Mouse (Mus musculus) limb, embryonic 12.5 days (tissue): ENCODE data around the gene Gja8. TPM values are rescaled to one million over a fixed set of nuclear protein-coding genes. Genes with fewer than 3 reads are reported as not detected.
A peak's percentile ranks its signal among the peaks of the same experiment; 100 is the strongest.

ENCODE experiments used
- ATAC-seq: fragments of 200-750 bp; cut with Nextera tagmentation; 2 replicates; pipeline ENCODE4 v1.8.0; 2017; ENCODE audit warnings: low read depth, moderate TSS enrichment; ENCODE audit not compliant: insufficient number of reproducible peaks, insufficient read depth, low FRiP score, low TSS enrichment
- H3K27ac ChIP-seq: fragments of 300-500 bp; sonication (generic); 2 replicates; pipeline ENCODE4 v1.5.1; 2016; ENCODE audit warnings: mild to moderate bottlenecking, moderate library complexity
- H3K27me3 ChIP-seq: fragments of 300-500 bp; sonication (generic); 2 replicates; pipeline ENCODE4 v1.6.1; 2016; ENCODE audit warnings: mild to moderate bottlenecking, moderate library complexity
- H3K36me3 ChIP-seq: fragments of 300-500 bp; sonication (generic); 2 replicates; pipeline ENCODE4 v1.6.1; 2016; ENCODE audit warnings: mild to moderate bottlenecking, moderate library complexity
- H3K4me1 ChIP-seq: fragments of 300-500 bp; sonication (generic); replicated peaks from 2 replicates; pipeline ENCODE4 v1.6.1; 2016
- H3K4me2 ChIP-seq: fragments of 300-500 bp; sonication (generic); 2 replicates; pipeline ENCODE4 v1.6.1; 2016; ENCODE audit warnings: mild to moderate bottlenecking, moderate library complexity
- H3K4me3 ChIP-seq: fragments of 300-500 bp; sonication (generic); replicated peaks from 2 replicates; pipeline ENCODE4 v1.5.1; 2016; ENCODE audit warnings: mild to moderate bottlenecking
- H3K9ac ChIP-seq: fragments of 300-500 bp; sonication (generic); replicated peaks from 2 replicates; pipeline ENCODE4 v1.6.1; 2016; ENCODE audit warnings: mild to moderate bottlenecking, moderate library complexity
- H3K9me3 ChIP-seq: fragments of 300-500 bp; sonication (generic); 2 replicates; pipeline ENCODE4 v1.6.1; 2016; ENCODE audit warnings: mild to moderate bottlenecking, moderate library complexity
- WGBS: fragments of 180-500 bp; shearing (Covaris S2); methylation state at CpG from one replicate; pipeline ENCODE4 v1.1.7; 2016; 5-methylcytosine and 5-hydroxymethylcytosine counted together
- polyA plus RNA-seq: library from polyadenylated mRNA; unstranded; fragments of >200 nt; fragmentation: Nextera tagmentation; extraction: Ambion mirVana; gene quantifications from 2 replicates; pipeline ENCODE4 v1.2.1, GENCODE M21; 2016

The Gja8 gene
- polyA plus RNA-seq, result not detected in 2 replicates

DNA sequence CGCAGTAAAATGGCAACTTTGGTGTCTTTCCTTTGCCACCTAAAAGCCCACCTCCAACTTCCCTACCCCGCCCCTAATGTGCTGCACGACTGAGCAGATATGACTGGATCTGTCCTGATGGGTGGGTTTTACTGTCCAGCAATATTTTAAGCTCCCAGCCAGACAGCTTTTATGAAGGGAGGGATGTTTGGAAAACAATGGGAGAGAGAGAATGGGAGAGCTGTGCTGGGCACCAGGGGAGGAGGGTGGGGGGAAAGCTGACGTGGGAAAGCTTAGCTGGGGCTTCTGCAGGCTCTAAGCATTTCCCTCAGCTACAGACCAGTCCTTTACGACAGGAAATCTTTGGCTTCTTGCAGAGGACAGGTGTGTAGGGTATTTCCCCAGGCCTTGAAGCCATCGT lies at the start of gene Gja8:
Gene Gja8 (minus strand): TSS at position 101 of the 400 bp plus-strand sequence.
- no peak within 1 kb of the TSS for H3K9ac ChIP-seq
- H3K27me3 ChIP-seq, result peaks cover 79% of the 10 kb centered on the region
- no peak within 1 kb of the TSS for H3K4me2 ChIP-seq
- WGBS, result 55% methylated on average over 6 of the region's 6 CpGs
- no peak within 1 kb of the TSS for H3K27ac ChIP-seq
- H3K36me3 ChIP-seq, result no peaks in the 10 kb centered on the region
- H3K9me3 ChIP-seq, result no peaks in the 10 kb centered on the region
- H3K4me3 ChIP-seq, result no peak within 1 kb of the TSS
- peaks cover 7% of the 10 kb centered on the region for H3K4me1 ChIP-seq
- ATAC-seq, result no peak

GRCm38 (mm10) chr3:96974467-96974866 lies 48.6 kb upstream of the Gja8 start:
- Histone ChIP-seq H3K9me3 (no peaks in the 10 kb centered on the region), H3K36me3 (no peaks in the 10 kb centered on the region), H3K4me2 (no peak overlapping the region), H3K27ac (no peak overlapping the region), H3K4me3 (no peak overlapping the region), H3K4me1 (no peaks in the 10 kb centered on the region), H3K27me3 (no peaks in the 10 kb centered on the region), H3K9ac (no peak overlapping the region)
- WGBS, result 92% methylated on average over 7 of the region's 7 CpGs
- no peak for ATAC-seq

DNA sequence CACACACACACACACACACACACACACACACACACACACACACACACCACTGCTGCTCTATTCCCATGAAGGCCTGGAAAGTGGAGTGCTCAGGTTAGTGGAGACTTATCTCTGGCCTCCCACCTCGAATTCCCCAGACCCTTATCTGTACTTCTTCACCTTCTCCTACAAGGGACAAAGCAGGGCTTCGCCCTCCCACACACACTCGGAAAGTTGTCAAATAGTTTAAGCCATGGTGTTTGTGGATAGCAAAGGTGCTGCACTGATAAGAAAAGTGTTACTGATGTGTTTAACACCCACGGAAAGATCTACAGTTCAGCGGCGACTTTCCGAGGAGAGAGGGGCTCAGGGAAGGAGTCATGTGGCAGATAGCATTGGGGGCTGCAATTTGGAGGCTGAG lies 45.2 kb upstream of the Gja8 start:
- Histone ChIP-seq H3K9me3 (no peaks in the 10 kb centered on the region), H3K9ac (no peak overlapping the region), H3K4me3 (no peak overlapping the region), H3K4me2 (no peak overlapping the region), H3K27ac (no peak overlapping the region), H3K36me3 (no peaks in the 10 kb centered on the region), H3K4me1 (no peaks in the 10 kb centered on the region), H3K27me3 (0 out of 2 replicates have a peak, but pooled peaks cover 3% of the 10 kb centered on the region)
- WGBS, result 30% methylated on average over 7 of the region's 7 CpGs
- ATAC-seq, result no peak

DNA sequence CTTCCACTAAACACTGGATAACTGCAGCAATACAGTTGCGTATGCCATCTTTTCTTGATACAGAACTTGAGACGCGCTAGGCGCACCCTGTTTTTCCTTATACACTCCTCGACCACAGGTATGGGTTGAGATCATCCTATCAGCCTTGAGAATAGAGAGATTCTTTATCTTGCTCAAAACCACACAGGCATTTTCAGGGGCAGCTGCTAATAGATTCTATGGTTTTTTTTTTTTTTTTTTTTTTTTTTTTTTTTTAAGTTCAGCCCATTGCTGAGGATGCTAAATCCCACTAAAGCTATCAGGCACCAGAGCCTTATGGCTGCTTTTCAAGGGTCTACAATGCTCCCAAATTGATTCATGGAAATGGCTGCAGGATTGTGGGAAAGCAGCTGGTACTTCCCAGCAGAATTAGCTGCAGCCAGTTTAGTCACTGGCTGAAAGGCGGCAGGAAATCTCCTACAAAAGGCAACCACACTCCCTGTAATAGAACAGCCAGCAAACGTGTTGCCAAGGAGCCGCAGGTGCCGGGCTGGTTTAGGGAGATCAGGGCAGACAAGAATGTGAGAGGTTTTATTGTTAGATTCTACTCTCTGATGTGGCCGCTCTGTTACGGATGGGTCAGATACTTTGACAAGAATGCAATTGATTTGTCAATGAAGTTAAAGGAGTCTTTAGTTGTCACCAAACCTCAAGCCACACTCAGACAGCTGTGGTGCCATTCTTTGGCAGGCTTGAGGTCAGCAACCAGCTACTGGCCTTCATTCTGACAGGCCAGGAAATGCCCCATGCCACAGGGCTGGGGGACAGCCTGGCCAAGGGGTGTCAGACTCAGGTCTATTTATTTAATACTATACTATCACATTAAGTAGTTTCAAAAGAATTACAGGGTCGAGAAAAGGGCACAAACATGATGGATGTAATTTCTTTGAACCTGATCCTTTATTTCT lies 37.5 kb upstream of the Gja8 start:
- H3K27ac ChIP-seq, result no peak overlapping the region
- no peak for ATAC-seq
- no peak overlapping the region for H3K4me2 ChIP-seq
- H3K27me3 ChIP-seq, result 0 out of 2 replicates have a peak, but pooled peaks cover 3% of the 10 kb centered on the region
- no peaks in the 10 kb centered on the region for H3K9me3 ChIP-seq
- no peak overlapping the region for H3K4me3 ChIP-seq
- WGBS, result 72% methylated on average over 12 of the region's 12 CpGs
- no peaks in the 10 kb centered on the region for H3K36me3 ChIP-seq
- no peak overlapping the region for H3K9ac ChIP-seq
- peaks cover 5% of the 10 kb centered on the region; the same call in 1 of the 2 replicates for H3K4me1 ChIP-seq

DNA sequence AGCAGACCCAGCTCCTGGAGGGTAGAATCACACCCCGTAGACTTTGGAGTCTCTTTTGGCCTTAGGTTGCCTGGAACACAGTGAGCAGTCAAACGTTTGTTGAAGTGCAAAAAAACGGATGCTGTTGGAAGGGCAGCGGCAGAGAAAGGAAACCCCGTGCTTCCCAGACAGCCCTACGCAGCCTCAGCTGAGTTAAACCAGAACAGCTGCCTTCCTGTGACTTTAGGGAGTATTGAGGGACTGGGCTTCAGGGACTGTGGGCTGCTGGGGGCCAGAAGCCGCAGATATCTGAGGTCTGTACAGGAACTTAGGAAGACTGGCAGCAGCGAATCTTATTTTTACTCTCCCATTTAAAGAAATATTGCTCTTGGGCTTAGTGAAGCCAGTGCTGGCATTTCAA lies 34.8 kb upstream of the Gja8 start:
- H3K9ac ChIP-seq, result no peak overlapping the region
- no peaks in the 10 kb centered on the region for H3K27me3 ChIP-seq
- no peak for ATAC-seq
- H3K4me1 ChIP-seq, result peaks cover 5% of the 10 kb centered on the region; the same call in 1 of the 2 replicates
- 37% methylated on average over 8 of the region's 8 CpGs for WGBS
- H3K4me3 ChIP-seq, result no peak overlapping the region
- H3K36me3 ChIP-seq, result no peaks in the 10 kb centered on the region
- H3K9me3 ChIP-seq, result no peaks in the 10 kb centered on the region
- H3K27ac ChIP-seq, result 0 out of 2 replicates have a peak overlapping the region, but pooled peaks have one; percentile 24
- peak overlapping the region; percentile 10; the same call in 1 of the 2 replicates for H3K4me2 ChIP-seq

DNA sequence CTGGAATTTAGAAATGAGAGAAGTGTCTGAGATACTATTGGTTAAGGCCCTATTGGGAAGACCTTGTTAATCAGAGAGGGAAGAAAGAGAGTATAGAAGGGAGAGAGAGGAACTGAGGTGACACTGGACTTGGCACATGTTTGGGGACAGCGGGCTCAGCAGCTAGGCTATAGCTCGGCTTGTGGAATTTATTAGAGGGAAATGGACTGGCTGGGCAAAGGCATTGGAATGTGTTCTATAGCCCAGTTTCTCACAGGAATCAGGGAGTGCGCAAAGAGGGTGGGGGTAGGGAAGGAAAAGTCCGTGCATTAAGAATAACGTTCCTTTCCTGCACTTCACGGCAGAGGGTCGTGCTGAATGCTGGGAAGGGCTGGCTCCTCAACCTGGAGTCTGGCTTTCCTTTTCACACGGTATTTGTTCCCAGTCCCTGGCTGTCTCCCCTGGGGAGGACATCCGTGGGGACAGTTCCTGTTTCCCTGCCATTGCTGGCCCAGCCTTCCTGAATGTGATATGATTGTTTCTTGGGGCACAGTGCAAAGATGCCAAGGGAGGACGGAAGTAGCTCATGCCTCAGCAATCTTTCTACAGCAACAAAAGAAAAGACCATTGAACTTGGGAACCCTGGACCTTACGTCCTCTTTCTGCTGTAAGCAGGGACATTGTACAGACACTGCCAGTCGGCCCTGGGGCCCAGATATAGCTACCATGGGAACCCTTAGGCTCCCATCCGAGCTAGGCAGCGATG lies 27.8 kb upstream of the Gja8 start:
- H3K4me1 ChIP-seq, result peaks cover 7% of the 10 kb centered on the region
- WGBS, result 51% methylated on average over 14 of the region's 14 CpGs
- no peak overlapping the region for H3K27ac ChIP-seq
- no peaks in the 10 kb centered on the region for H3K9me3 ChIP-seq
- no peak overlapping the region for H3K4me3 ChIP-seq
- H3K4me2 ChIP-seq, result peak overlapping the region; percentile 33
- no peaks in the 10 kb centered on the region for H3K36me3 ChIP-seq
- H3K9ac ChIP-seq, result no peak overlapping the region
- ATAC-seq, result no peak
- H3K27me3 ChIP-seq, result 0 out of 2 replicates have a peak, but pooled peaks cover 4% of the 10 kb centered on the region

DNA sequence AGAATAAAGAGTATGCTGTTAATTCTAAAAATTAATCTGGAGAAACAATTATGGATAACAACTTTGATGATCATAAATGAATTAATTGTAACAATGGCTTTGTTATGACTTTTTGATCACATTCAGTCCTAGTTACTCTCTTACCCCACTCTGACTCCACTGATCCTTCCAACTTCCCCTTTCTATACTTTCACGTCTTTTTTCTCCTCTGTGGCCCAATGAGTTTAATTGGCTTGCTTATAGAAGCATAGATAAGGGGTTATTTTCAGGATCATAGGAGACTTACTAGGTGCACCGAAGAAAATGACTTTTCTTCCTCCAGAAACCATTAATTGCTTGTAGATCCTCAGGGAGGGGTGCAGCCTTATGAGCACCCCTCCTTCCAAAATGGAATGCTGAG lies 16.9 kb upstream of the Gja8 start:
- no peak for ATAC-seq
- 86% methylated on average over 2 of the region's 2 CpGs for WGBS
- 0 out of 2 replicates have a peak, but pooled peaks cover 5% of the 10 kb centered on the region for H3K9me3 ChIP-seq
- no peak overlapping the region for H3K27ac ChIP-seq
- no peaks in the 10 kb centered on the region for H3K27me3 ChIP-seq
- no peaks in the 10 kb centered on the region for H3K36me3 ChIP-seq
- H3K4me2 ChIP-seq, result no peak overlapping the region
- H3K9ac ChIP-seq, result no peak overlapping the region
- no peak overlapping the region for H3K4me3 ChIP-seq
- H3K4me1 ChIP-seq, result peaks cover 3% of the 10 kb centered on the region

DNA sequence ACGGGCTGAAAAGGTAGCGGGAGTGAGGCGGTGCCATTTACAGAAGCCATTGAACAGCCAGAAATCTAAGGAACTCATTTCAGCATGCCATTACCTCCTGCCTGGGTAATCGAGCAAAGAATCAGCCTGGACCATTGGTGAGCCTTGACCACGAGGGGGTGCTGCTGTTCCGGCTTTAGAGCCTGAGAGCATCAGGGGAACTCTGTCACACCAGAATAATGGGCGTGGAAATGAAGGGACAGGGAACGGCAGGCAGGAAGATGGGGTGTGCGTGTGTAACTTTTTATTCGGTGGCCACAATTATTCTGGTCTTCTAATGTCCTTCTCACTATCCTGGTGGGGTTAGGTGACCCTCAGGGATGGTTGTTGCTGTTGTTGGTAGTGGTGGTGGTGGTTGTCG lies 12.9 kb upstream of the Gja8 start:
- H3K9ac ChIP-seq, result no peak overlapping the region
- H3K4me3 ChIP-seq, result no peak overlapping the region
- peak overlapping the region; percentile 40 for H3K4me2 ChIP-seq
- H3K4me1 ChIP-seq, result peaks cover 11% of the 10 kb centered on the region
- H3K36me3 ChIP-seq, result no peaks in the 10 kb centered on the region
- H3K27ac ChIP-seq, result no peak overlapping the region
- 11% methylated on average over 11 of the region's 11 CpGs for WGBS
- ATAC-seq, result no peak
- H3K9me3 ChIP-seq, result 0 out of 2 replicates have a peak, but pooled peaks cover 5% of the 10 kb centered on the region
- H3K27me3 ChIP-seq, result peaks cover 31% of the 10 kb centered on the region

- ATAC-seq, result peak; percentile 54; the same call in 1 of the 2 replicates
- no peak overlapping the region for H3K4me3 ChIP-seq
- no peaks in the 10 kb centered on the region for H3K36me3 ChIP-seq
- H3K4me1 ChIP-seq, result peaks cover 20% of the 10 kb centered on the region
- 0 out of 2 replicates have a peak overlapping the region, but pooled peaks have one; percentile 7 for H3K27ac ChIP-seq
- peaks cover 35% of the 10 kb centered on the region for H3K27me3 ChIP-seq
- no peak overlapping the region for H3K4me2 ChIP-seq
- H3K9ac ChIP-seq, result no peak overlapping the region
- 5% methylated on average over 5 of the region's 5 CpGs for whole genome bisulfite sequencing
- H3K9me3 ChIP-seq, result no peaks in the 10 kb centered on the region
These were observed 11.8 kb upstream of the Gja8 start for GRCm38 (mm10) chr3:96937606-96938005.

GRCm38 (mm10) chr3:96936241-96936640 lies 10.4 kb upstream of the Gja8 start:
- WGBS, result 8% methylated on average over 6 of the region's 6 CpGs
- no peak overlapping the region for H3K4me2 ChIP-seq
- H3K9me3 ChIP-seq, result no peaks in the 10 kb centered on the region
- H3K27ac ChIP-seq, result no peak overlapping the region
- no peak overlapping the region for H3K4me3 ChIP-seq
- no peak overlapping the region for H3K9ac ChIP-seq
- H3K27me3 ChIP-seq, result peaks cover 41% of the 10 kb centered on the region
- ATAC-seq, result no peak
- peaks cover 25% of the 10 kb centered on the region for H3K4me1 ChIP-seq
- no peaks in the 10 kb centered on the region for H3K36me3 ChIP-seq

DNA sequence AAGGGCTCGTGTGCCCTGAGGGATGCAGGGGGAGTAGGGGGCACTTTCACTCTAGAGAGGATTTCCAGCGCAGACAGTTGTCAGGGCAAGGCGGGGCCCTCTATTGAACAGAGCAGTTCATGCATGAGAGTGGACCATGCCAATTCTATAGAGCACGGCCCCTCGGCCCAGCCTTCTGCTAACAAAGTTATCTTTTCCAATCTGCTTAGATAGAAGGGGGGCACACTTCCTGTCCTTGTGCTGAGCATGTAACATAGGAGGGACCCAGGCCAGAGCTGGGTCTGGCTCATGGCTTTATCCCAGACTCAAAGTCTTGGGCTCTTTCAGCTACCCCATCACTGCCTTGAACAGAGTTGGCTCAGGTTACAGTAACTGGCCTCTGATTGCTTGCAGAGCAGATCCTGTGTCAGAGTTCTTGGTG lies 5.5 kb upstream of the Gja8 start:
- no peak overlapping the region for H3K4me2 ChIP-seq
- no peak overlapping the region for H3K27ac ChIP-seq
- no peaks in the 10 kb centered on the region for H3K36me3 ChIP-seq
- H3K4me1 ChIP-seq, result peaks cover 19% of the 10 kb centered on the region
- H3K4me3 ChIP-seq, result no peak overlapping the region
- WGBS, result 55% methylated on average over 5 of the region's 5 CpGs
- no peak overlapping the region for H3K9ac ChIP-seq
- H3K9me3 ChIP-seq, result no peaks in the 10 kb centered on the region
- H3K27me3 ChIP-seq, result peaks cover 77% of the 10 kb centered on the region
- ATAC-seq, result no peak
